ENCODE assay signal across 16 mouse cellular contexts in the genomic region with DNA sequence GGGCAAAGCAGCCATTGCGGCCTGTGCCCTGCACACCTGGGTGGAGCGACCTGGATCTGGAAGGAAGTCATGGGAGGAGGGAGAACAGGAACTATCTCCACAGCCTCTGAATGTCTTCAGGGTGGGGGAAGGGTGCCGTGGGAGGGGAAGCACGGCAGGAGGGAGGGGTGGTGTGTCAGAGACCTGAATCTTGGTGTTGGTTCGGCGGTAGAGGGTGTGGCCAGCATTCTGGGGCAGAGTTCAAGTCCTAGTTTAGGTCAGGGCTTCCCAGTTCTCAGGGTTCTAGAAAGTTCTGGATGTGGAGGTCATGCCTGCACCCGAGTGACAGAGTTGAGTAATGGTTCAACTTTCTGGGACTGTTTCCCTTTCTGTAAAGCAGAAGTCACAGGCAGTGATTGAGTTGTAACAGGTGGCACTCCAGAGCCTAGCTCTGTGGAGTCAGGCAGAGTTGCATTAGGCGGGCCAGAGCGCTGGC. TPM values are rescaled to one million over a fixed set of nuclear protein-coding genes. Genes with fewer than 3 reads are reported as not detected.
DNase-seq lines count a peak whose midpoint lies in the region; ATAC-seq and TF ChIP-seq lines count a peak whose summit lies in the region.
"Had no signal": no experiment of that assay in that cellular context is flagged by ENCODE, and none has a peak within 500 bp of the region (broad histone marks: within the 10 kb centered on the region; RNA-seq: fewer than 3 reads in every experiment).

No protein-coding gene starts in this region.

- H3K27me3 ChIP-seq in thymus, adult 2 months (ENCODE audit: control insufficient read depth, insufficient read depth, low read length) = no peaks in the 10 kb centered on the region
- H3K27me3 ChIP-seq: embryonic facial prominence, embryonic 15.5 days; hindbrain, embryonic 15.5 days had no signal

- TF ChIP-seq CTCF in thymus, adult 2 months (IDR thresholded peaks at IDR 0.05; ENCODE audit: borderline replicate concordance, control insufficient read depth, extremely low read depth, insufficient read depth, low read length, poor library complexity) = no peak

- H3K36me3 ChIP-seq in thymus, adult 2 months (ENCODE audit: control insufficient read depth, insufficient read depth, low read length) = no peaks in the 10 kb centered on the region
- H3K36me3 ChIP-seq: embryonic facial prominence, embryonic 15.5 days; heart, embryonic 13.5 days; hindbrain, embryonic 15.5 days; limb, embryonic 15.5 days had no signal

- H3K27ac ChIP-seq in thymus, adult 2 months (ENCODE audit: control insufficient read depth, insufficient read depth, low read length) = no peak overlapping the region
- H3K27ac ChIP-seq: embryonic facial prominence, embryonic 15.5 days; heart, embryonic 13.5 days; hindbrain, embryonic 15.5 days; limb, embryonic 15.5 days had no signal

- no peak overlapping the region for H3K4me3 ChIP-seq in thymus, adult 2 months (ENCODE audit: control insufficient read depth, insufficient read depth, low read length)
- H3K4me3 ChIP-seq: embryonic facial prominence, embryonic 15.5 days; heart, embryonic 13.5 days; hindbrain, embryonic 15.5 days; limb, embryonic 15.5 days had no signal

- 29% methylated on average over 9 of the region's 9 CpGs for WGBS in thymus, adult 2 months

- H3K4me1 ChIP-seq in thymus, adult 2 months (replicated peaks; ENCODE audit: control insufficient read depth, insufficient read depth, low read length) = no peaks in the 10 kb centered on the region
- H3K4me1 ChIP-seq: embryonic facial prominence, embryonic 15.5 days; heart, embryonic 13.5 days; hindbrain, embryonic 15.5 days had no signal

- no peak for ATAC-seq in CD4-positive, CD25-positive, alpha-beta regulatory T cell, adult 4 months

- no peak for TF ChIP-seq POLR2A in thymus, adult 2 months (IDR thresholded peaks at IDR 0.05; ENCODE audit: control insufficient read depth, extremely low read depth, insufficient read depth, low read length, poor library complexity)

- DNase-seq in CD4-positive, CD25-positive, alpha-beta regulatory T cell, adult 2 months (ENCODE audit: low read depth, low spot score) = peak; percentile 15
- DNase-seq in kidney, adult 18-20 months = peak; percentile 46
- no peak for DNase-seq in kidney, adult 8-10 months
- DNase-seq in A20 (ENCODE audit: low read depth, low spot score) = peak; percentile 59
- DNase-seq in kidney, postnatal 4 days = peak; percentile 6 to 8
- DNase-seq in thymus, adult 2 months = no peak
- no peak for DNase-seq in frontal cortex, postnatal 14 days (ENCODE audit: low spot score in 2 of 2)
- DNase-seq: adrenal gland, postnatal 10 days; forebrain, postnatal 0 days; retina, postnatal 1 day had no signal

RNA-seq across cellular contexts. Expression of a gene that starts 1.5 kb away (rescaled TPM):
- polyA plus RNA-seq in CD4-positive, CD25-positive, alpha-beta regulatory T cell, adult 4 months (2017; shearing (Covaris generic)) = not detected
- polyA plus RNA-seq in thymus, adult 2 months (2012; rRNA removed) = 0.48 and 0.50 TPM in 2 replicates
- polyA plus RNA-seq: cerebellum, adult 2 months; embryonic facial prominence, embryonic 15.5 days; forebrain, postnatal 0 days; heart, embryonic 13.5 days; hindbrain, embryonic 15.5 days; limb, embryonic 15.5 days had no signal

RNA-seq across cellular contexts. Expression of a gene that starts 3.7 kb away (rescaled TPM):
- under 1 TPM; 0.66 to 0.94 TPM for polyA plus RNA-seq in CD4-positive, CD25-positive, alpha-beta regulatory T cell, adult 4 months (2017; shearing (Covaris generic))
- polyA plus RNA-seq in thymus, adult 2 months (2012; rRNA removed) = 4.9 and 6.2 TPM in 2 replicates
- polyA plus RNA-seq: heart, embryonic 13.5 days had no signal

RNA-seq across cellular contexts. Expression of a gene that starts 16.6 kb away (rescaled TPM):
- polyA plus RNA-seq in CD4-positive, CD25-positive, alpha-beta regulatory T cell, adult 4 months (2017; shearing (Covaris generic)) = under 1 TPM in 1 of 2 experiments, not detected in 1; 0.07 TPM
- polyA plus RNA-seq in thymus, adult 2 months (2012; rRNA removed) = 0.19 and 0.28 TPM in 2 replicates
- polyA plus RNA-seq: heart, embryonic 13.5 days had no signal

RNA-seq across cellular contexts. Expression of a gene that starts 21.1 kb away (rescaled TPM):
- polyA plus RNA-seq in CD4-positive, CD25-positive, alpha-beta regulatory T cell, adult 4 months (2017; shearing (Covaris generic)) = 10 to 100 TPM in 1 of 2 experiments, 1 to 10 TPM in 1; 7.6 to 23.3 TPM
- 540 and 792 TPM in 2 replicates for polyA plus RNA-seq in thymus, adult 2 months (2012; rRNA removed)

RNA-seq across cellular contexts. Expression of a gene that starts 34.6 kb away (rescaled TPM):
- polyA plus RNA-seq in CD4-positive, CD25-positive, alpha-beta regulatory T cell, adult 4 months (2017; shearing (Covaris generic)) = 1 to 10 TPM; 7.5 to 9.6 TPM
- polyA plus RNA-seq in thymus, adult 2 months (2012; rRNA removed) = 17.8 and 20.8 TPM in 2 replicates

Comparison
In these comparisons a context has a peak if more than half of its experiments do, and no peak if none do; other contexts are left out.
1. DNase-seq: peak in CD4-positive, CD25-positive, alpha-beta regulatory T cell, adult 2 months (single experiment), kidney, adult 18-20 months (single experiment), A20 (single experiment) and kidney, postnatal 4 days (2 of 2); none in kidney, adult 8-10 months (0 of 2), thymus, adult 2 months (single experiment) and frontal cortex, postnatal 14 days (0 of 2).